Mouse (Mus musculus): ENCODE measurements around the gene Btbd18.

DNA sequence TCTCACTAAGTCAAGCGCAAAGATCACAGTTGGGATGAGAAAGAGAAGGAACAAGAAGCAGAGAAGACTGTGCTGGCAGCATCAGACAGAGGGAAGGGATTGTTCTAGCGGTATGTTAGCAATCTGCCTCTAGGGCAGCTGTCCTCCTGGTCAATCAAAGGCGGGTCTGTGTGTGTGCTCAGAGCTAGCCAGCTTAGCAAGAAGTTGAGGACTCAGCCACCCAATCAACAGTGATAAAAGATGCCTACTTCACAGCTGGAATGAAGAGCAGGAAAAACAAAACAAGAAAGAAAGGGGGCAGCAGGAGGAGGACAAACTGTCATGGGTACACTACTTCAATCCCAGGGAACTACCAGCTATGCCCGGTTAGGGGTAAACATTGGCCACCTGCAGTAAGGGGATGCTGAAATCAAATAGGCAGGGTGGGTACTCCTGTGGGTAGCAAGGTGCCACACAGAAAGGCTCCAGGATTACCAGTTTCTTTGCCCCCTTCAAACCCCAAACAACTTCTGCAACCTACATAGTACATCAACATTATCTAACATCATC lies 23.9 kb upstream of the Btbd18 start:
- TF ChIP-seq GATA1 (IDR thresholded peaks at IDR 0.05; ENCODE audit: borderline replicate concordance, low read length), result no peak
- TF ChIP-seq FLI1 (IDR thresholded peaks at IDR 0.05; ENCODE audit: low read length), result no peak

Measured in megakaryocyte, embryonic 14.5 days (primary cell).